Mouse (Mus musculus): ENCODE results near the gene 4930512M02Rik. TPM values are rescaled to one million over a fixed set of nuclear protein-coding genes. Genes with fewer than 3 reads are reported as not detected.

Gene 4930512M02Rik
- total and polyA plus RNA-seq, 3 experiments: not detected

GRCm38 (mm10) chr11:11546903-11547511 is 80.6 kb downstream of the 4930512M02Rik start:
- in situ Hi-C loops (cut with MboI; ENCODE audit: low pct_ligation_motif_present, low pct_unique_long_range_greater_than_20kb, low sequenced_read_pairs): loop anchor here (5.0 to 10.0 kb wide), 2 partner anchors 40 to 398 kb away; no protein-coding TSS in a partner anchor
- no peaks in the 10 kb centered on the region for H3K36me3 ChIP-seq (replicated peaks in 1 of 2; ENCODE audit: control insufficient read depth in 1 of 2, insufficient read depth in 1 of 2, low read length in 1 of 2)
- H3K9me3 ChIP-seq (replicated peaks; ENCODE audit: low read length): no peaks in the 10 kb centered on the region
- no peak overlapping the region for H3K4me3 ChIP-seq (replicated peaks in 1 of 3; ENCODE audit: low read depth in 2 of 3, low read length in 2 of 3, poor library complexity in 1 of 3)
- no peak for DNase-seq (ENCODE audit: extremely low read depth)
- peak overlapping the region; percentile 18; the same call in 1 of the 2 replicates for H3K9ac ChIP-seq (ENCODE audit: insufficient read depth, low read depth)
- no peaks in the 10 kb centered on the region for H3K27me3 ChIP-seq (replicated peaks)
- TF ChIP-seq TCF12 (IDR thresholded peaks at IDR 0.05; ENCODE audit: low read depth, low read length): peak; percentile 22; the same call in 1 of the 2 replicates
- 0 out of 2 replicates have a peak, but pooled peaks have one; percentile 41 for TF ChIP-seq SIN3A (IDR thresholded peaks at IDR 0.05; ENCODE audit: low read length)
- TF ChIP-seq EP300 (IDR thresholded peaks at IDR 0.05; ENCODE audit: low read length): peak; percentile 68
- peak; percentile 95 for TF ChIP-seq ZNF384 (IDR thresholded peaks at IDR 0.05; ENCODE audit: low read depth, low read length)
- TF ChIP-seq MAFK (IDR thresholded peaks at IDR 0.05; ENCODE audit: insufficient replicate concordance, low read length): no peak
- TF ChIP-seq ZKSCAN1 (IDR thresholded peaks at IDR 0.05; ENCODE audit: borderline replicate concordance, low read depth, low read length): no peak
- peak; percentile 35; the same call in 1 of the 2 replicates for TF ChIP-seq NELFE (IDR thresholded peaks at IDR 0.05; ENCODE audit: low read depth, low read length)
- TF ChIP-seq CHD2 (IDR thresholded peaks at IDR 0.05; ENCODE audit: low read length): peak; percentile 29; the same call in 1 of the 2 replicates
- TF ChIP-seq MYC (IDR thresholded peaks at IDR 0.05; ENCODE audit: low read depth, low read length): no peak
- peak; percentile 12; the same call in 1 of the 2 replicates for TF ChIP-seq JUND (conservative IDR thresholded peaks at IDR 0.05; ENCODE audit: low read depth, low read length)
- no peak for TF ChIP-seq POLR2A (IDR thresholded peaks at IDR 0.05; ENCODE audit: low read depth, low read length)
- TF ChIP-seq MXI1 (IDR thresholded peaks at IDR 0.05; ENCODE audit: low read depth, low read length): no peak
- TF ChIP-seq KAT2A (IDR thresholded peaks at IDR 0.05; ENCODE audit: insufficient replicate concordance, low read length): no peak
- no peak for TF ChIP-seq RAD21 (IDR thresholded peaks at IDR 0.05; ENCODE audit: low read depth, low read length)
- TF ChIP-seq RCOR1 (conservative IDR thresholded peaks at IDR 0.05; ENCODE audit: low read depth, low read length): peak; percentile 75
- TF ChIP-seq ETS1 (conservative IDR thresholded peaks at IDR 0.05; ENCODE audit: low read depth, low read length): peak; percentile 16; the same call in 1 of the 2 replicates
- TF ChIP-seq MAX (IDR thresholded peaks at IDR 0.05; ENCODE audit: low read length): peak; percentile 2; the same call in 1 of the 2 replicates
- peak; percentile 39; the same call in 1 of the 2 replicates for TF ChIP-seq MEF2A (IDR thresholded peaks at IDR 0.05; ENCODE audit: borderline replicate concordance, low read depth, low read length)
- no peak for TF ChIP-seq MAZ (IDR thresholded peaks at IDR 0.05; ENCODE audit: low read depth, low read length)
- no peaks in the 10 kb centered on the region for H3K79me2 ChIP-seq (replicated peaks; ENCODE audit: control insufficient read depth, extremely low read depth, insufficient read depth, poor library complexity, severe bottlenecking)
- dilution Hi-C loops (cut with MboI; ENCODE audit: extremely low pct_ligation_motif_present, extremely low pct_unique_long_range_greater_than_20kb, low sequenced_read_pairs): no loop called here
- H3K4me1 ChIP-seq (ENCODE audit: control insufficient read depth in 1 of 2, insufficient read depth in 2 of 2): peaks cover 26 to 47% of the 10 kb centered on the region in 2 experiments
- peak overlapping the region; percentile 33 for H3K4me2 ChIP-seq (ENCODE audit: insufficient read depth, low read depth, poor library complexity, severe bottlenecking)
- no peak overlapping the region for H3K27ac ChIP-seq (ENCODE audit: insufficient read depth, low read depth)

- no peak for DNase-seq (ENCODE audit: extremely low read depth)
- no peak overlapping the region for H3K27ac ChIP-seq (ENCODE audit: insufficient read depth, low read depth)
- no peaks in the 10 kb centered on the region for H3K36me3 ChIP-seq (replicated peaks in 1 of 2; ENCODE audit: control insufficient read depth in 1 of 2, insufficient read depth in 1 of 2, low read length in 1 of 2)
- no peaks in the 10 kb centered on the region for H3K9me3 ChIP-seq (replicated peaks; ENCODE audit: low read length)
- no peak overlapping the region for H3K4me3 ChIP-seq (replicated peaks in 1 of 3; ENCODE audit: low read depth in 2 of 3, low read length in 2 of 3, poor library complexity in 1 of 3)
- dilution Hi-C loops (cut with MboI; ENCODE audit: extremely low pct_ligation_motif_present, extremely low pct_unique_long_range_greater_than_20kb, low sequenced_read_pairs): no loop called here
- TF ChIP-seq JUN (IDR thresholded peaks at IDR 0.05; ENCODE audit: insufficient read depth, low read depth, low read length) (peak; percentile 34; the same call in 1 of the 2 replicates), EP300 (IDR thresholded peaks at IDR 0.05; ENCODE audit: low read length) (peak; percentile 82), JUND (conservative IDR thresholded peaks at IDR 0.05; ENCODE audit: low read depth, low read length) (peak; percentile 73), BHLHE40 (IDR thresholded peaks at IDR 0.05; ENCODE audit: low read depth, low read length) (0 out of 2 replicates have a peak, but pooled peaks have one; percentile 25), MAX (IDR thresholded peaks at IDR 0.05; ENCODE audit: low read length) (peak; percentile 39; the same call in 1 of the 2 replicates), ETS1 (conservative IDR thresholded peaks at IDR 0.05; ENCODE audit: low read depth, low read length) (peak; percentile 58), MXI1 (IDR thresholded peaks at IDR 0.05; ENCODE audit: low read depth, low read length) (no peak), RCOR1 (conservative IDR thresholded peaks at IDR 0.05; ENCODE audit: low read depth, low read length) (no peak)
- in situ Hi-C loops (cut with MboI; ENCODE audit: low pct_ligation_motif_present, low pct_unique_long_range_greater_than_20kb, low sequenced_read_pairs): loop anchor here (5.0 to 10.0 kb wide), 2 partner anchors 39 to 399 kb away; no protein-coding TSS in a partner anchor
- H3K9ac ChIP-seq (ENCODE audit: insufficient read depth, low read depth): no peak overlapping the region
- H3K27me3 ChIP-seq (replicated peaks): no peaks in the 10 kb centered on the region
- H3K79me2 ChIP-seq (replicated peaks; ENCODE audit: control insufficient read depth, extremely low read depth, insufficient read depth, poor library complexity, severe bottlenecking): no peaks in the 10 kb centered on the region
- H3K4me2 ChIP-seq (ENCODE audit: insufficient read depth, low read depth, poor library complexity, severe bottlenecking): no peak overlapping the region
- peaks cover 29 to 54% of the 10 kb centered on the region in 2 experiments for H3K4me1 ChIP-seq (ENCODE audit: control insufficient read depth in 1 of 2, insufficient read depth in 2 of 2)
Measured at GRCm38 (mm10) chr11:11545948-11546347, 81.7 kb downstream of the 4930512M02Rik start.

Measured in CH12.LX (cell line).